Mouse (Mus musculus): ENCODE results near the gene Trim46.

- TF ChIP-seq POLR2A (IDR thresholded peaks at IDR 0.05; ENCODE audit: control insufficient read depth, extremely low read depth, insufficient read depth, low read length, poor library complexity) (no peak), CTCF (IDR thresholded peaks at IDR 0.05; ENCODE audit: borderline replicate concordance, control insufficient read depth, extremely low read depth, insufficient read depth, low read length, poor library complexity) (no peak)
Measured at GRCm38 (mm10) chr3:89202253-89203141, 43.6 kb downstream of the Trim46 start, which contains the start of gene Gba.
